Mouse (Mus musculus) T-helper 1 cell (primary cell): ENCODE results near the gene Gm8439.

ENCODE experiments used
- in situ Hi-C: fragments of 300-600 bp; cut with MboI, MseI; formaldehyde crosslinking; loops from one replicate; pipeline ENCODE4 v1.15.1; 2025; ENCODE audit warnings: high pct_unique_total_duplicates

The Gm8439 gene

GRCm38 (mm10) chr4:120612304-120613080 is 23.9 kb downstream of the Gm8439 start:
- in situ Hi-C loops, result no loop called here

- in situ Hi-C loops, result no loop called here
Measured at GRCm38 (mm10) chr4:120613691-120614329, 25.3 kb downstream of the Gm8439 start.

GRCm38 (mm10) chr4:120614644-120615043 is 26.1 kb downstream of the Gm8439 start:
- in situ Hi-C loops, result no loop called here

GRCm38 (mm10) chr4:120615528-120616081 is 27.1 kb downstream of the Gm8439 start:
- in situ Hi-C loops, result no loop called here

GRCm38 (mm10) chr4:120616199-120617025 is 27.9 kb downstream of the Gm8439 start:
- in situ Hi-C loops, result no loop called here

GRCm38 (mm10) chr4:120627728-120628127 is 39.2 kb downstream of the Gm8439 start:
- in situ Hi-C loops, result no loop called here

- in situ Hi-C loops, result no loop called here
Measured at GRCm38 (mm10) chr4:120630218-120630931, 41.8 kb downstream of the Gm8439 start.

- in situ Hi-C loops, result no loop called here
Measured at GRCm38 (mm10) chr4:120631828-120632227, 43.3 kb downstream of the Gm8439 start.

- in situ Hi-C loops, result no loop called here
Measured at GRCm38 (mm10) chr4:120635351-120635750, 46.8 kb downstream of the Gm8439 start.

GRCm38 (mm10) chr4:120641946-120642345 is 53.4 kb downstream of the Gm8439 start:
- in situ Hi-C loops, result no loop called here

- in situ Hi-C loops, result no loop called here
Measured at GRCm38 (mm10) chr4:120643899-120644298, 55.4 kb downstream of the Gm8439 start.

GRCm38 (mm10) chr4:120649369-120650207 is 61.0 kb downstream of the Gm8439 start:
- in situ Hi-C loops, result no loop called here

GRCm38 (mm10) chr4:120650208-120650592 is 61.7 kb downstream of the Gm8439 start:
- in situ Hi-C loops, result no loop called here

GRCm38 (mm10) chr4:120655898-120656297 is 67.4 kb downstream of the Gm8439 start:
- in situ Hi-C loops, result no loop called here
